Mouse (Mus musculus): ENCODE measurements around the gene Tmem151a. TPM values are rescaled to one million over a fixed set of nuclear protein-coding genes. Genes with fewer than 3 reads are reported as not detected.

Gene Tmem151a
- polyA plus RNA-seq, 1 experiment from 2014 or later: 4.4 TPM

GRCm38 (mm10) chr19:5026111-5026510, 59.2 kb downstream of the Tmem151a start:
- H3K4me2 ChIP-seq (replicated peaks): no peak overlapping the region
- 90% methylated on average over 8 of the region's 8 CpGs for WGBS
- no peak for ATAC-seq

GRCm38 (mm10) chr19:5023621-5024479, 61.5 kb downstream of the Tmem151a start, which contains the start of gene Slc29a2:
Gene Slc29a2, plus strand, starts transcription at chr19:5023860.
- Histone ChIP-seq H3K36me3 (peaks cover 23% of the 10 kb centered on the region), H3K4me1 (replicated peaks) (peaks cover 11% of the 10 kb centered on the region), H3K27ac (peak within 1 kb of the TSS; percentile 90), H3K27me3 (no peaks in the 10 kb centered on the region), H3K4me2 (replicated peaks) (peak within 1 kb of the TSS; percentile 87), H3K4me3 (replicated peaks) (peak within 1 kb of the TSS; percentile 66), H3K9ac (replicated peaks) (peak within 1 kb of the TSS; percentile 79), H3K9me3 (no peaks in the 10 kb centered on the region)
- under 1% methylated on average over 62 of the region's 62 CpGs for WGBS
- ATAC-seq: peak; percentile 95

More at GRCm38 (mm10) chr19:5026111-5026510, 59.2 kb downstream of the Tmem151a start:
- Histone ChIP-seq H3K9ac (replicated peaks) (no peak overlapping the region; the same call in 1 of the 2 replicates), H3K4me1 (replicated peaks) (peaks cover 11% of the 10 kb centered on the region), H3K9me3 (no peaks in the 10 kb centered on the region), H3K27me3 (no peaks in the 10 kb centered on the region), H3K36me3 (peaks cover 46% of the 10 kb centered on the region), H3K4me3 (replicated peaks) (no peak overlapping the region), H3K27ac (no peak overlapping the region)

- no peak overlapping the region for H3K4me2 ChIP-seq (replicated peaks)
- no peak for ATAC-seq
- H3K9ac ChIP-seq (replicated peaks): no peak overlapping the region
- no peak overlapping the region for H3K4me3 ChIP-seq (replicated peaks)
- 0 out of 2 replicates have a peak, but pooled peaks cover 4% of the 10 kb centered on the region for H3K36me3 ChIP-seq
- peaks cover 11% of the 10 kb centered on the region for H3K4me1 ChIP-seq (replicated peaks)
- no peaks in the 10 kb centered on the region; the same call in 1 of the 2 replicates for H3K27me3 ChIP-seq
- 88% methylated on average over 2 of the region's 2 CpGs for WGBS
- H3K27ac ChIP-seq: no peak overlapping the region
- no peaks in the 10 kb centered on the region for H3K9me3 ChIP-seq
These were observed 63.9 kb downstream of the Tmem151a start for GRCm38 (mm10) chr19:5021416-5021815.

Other genes with a start within 250 kb of the Tmem151a start
- 37.9 and 40.2 TPM in 2 replicates for gene Ccs, start 246.2 kb downstream of the Tmem151a start, polyA plus RNA-seq (2015; fragmentation: Nextera tagmentation; extraction: Ambion mirVana)
- gene Ccdc87, start 246.2 kb downstream of the Tmem151a start, polyA plus RNA-seq (2015; fragmentation: Nextera tagmentation; extraction: Ambion mirVana): 0.30 and 0.36 TPM in 2 replicates
- 59.0 and 67.5 TPM in 2 replicates for gene Ctsf, start 230.4 kb downstream of the Tmem151a start, polyA plus RNA-seq (2015; fragmentation: Nextera tagmentation; extraction: Ambion mirVana)
- gene Actn3, start 207.6 kb downstream of the Tmem151a start, polyA plus RNA-seq (2015; fragmentation: Nextera tagmentation; extraction: Ambion mirVana): 1.2 and 1.4 TPM in 2 replicates
- gene Zdhhc24, start 206.9 kb downstream of the Tmem151a start, polyA plus RNA-seq (2015; fragmentation: Nextera tagmentation; extraction: Ambion mirVana): 22.7 and 24.1 TPM in 2 replicates
- 12.6 and 12.8 TPM in 2 replicates for gene Bbs1, start 178.9 kb downstream of the Tmem151a start, polyA plus RNA-seq (2015; fragmentation: Nextera tagmentation; extraction: Ambion mirVana)
- gene Dpp3, start 157.2 kb downstream of the Tmem151a start, polyA plus RNA-seq (2015; fragmentation: Nextera tagmentation; extraction: Ambion mirVana): 143 TPM in 2 replicates
- gene Peli3, start 142.4 kb downstream of the Tmem151a start, polyA plus RNA-seq (2015; fragmentation: Nextera tagmentation; extraction: Ambion mirVana): 8.8 and 10.8 TPM in 2 replicates
- 111 and 113 TPM in 2 replicates for gene Mrpl11, start 123.4 kb downstream of the Tmem151a start, polyA plus RNA-seq (2015; fragmentation: Nextera tagmentation; extraction: Ambion mirVana)
- gene Npas4, start 95.2 kb downstream of the Tmem151a start, polyA plus RNA-seq (2015; fragmentation: Nextera tagmentation; extraction: Ambion mirVana): 0.31 and 0.32 TPM in 2 replicates
- 7.8 TPM in 2 replicates for gene Slc29a2, start 61.7 kb downstream of the Tmem151a start, polyA plus RNA-seq (2015; fragmentation: Nextera tagmentation; extraction: Ambion mirVana)
- 52.9 and 54.3 TPM in 2 replicates for gene B4gat1, start 46.7 kb downstream of the Tmem151a start, polyA plus RNA-seq (2015; fragmentation: Nextera tagmentation; extraction: Ambion mirVana)
- gene AC124502.3, start 46.6 kb downstream of the Tmem151a start, polyA plus RNA-seq (2015; fragmentation: Nextera tagmentation; extraction: Ambion mirVana): 3.9 and 4.3 TPM in 2 replicates
- gene Brms1, start 44.2 kb downstream of the Tmem151a start, polyA plus RNA-seq (2015; fragmentation: Nextera tagmentation; extraction: Ambion mirVana): 52.6 and 58.9 TPM in 2 replicates
- gene Rin1, start 35.0 kb downstream of the Tmem151a start, polyA plus RNA-seq (2015; fragmentation: Nextera tagmentation; extraction: Ambion mirVana): 1.3 and 2.1 TPM in 2 replicates
- 11.0 and 15.2 TPM in 2 replicates for gene Cd248, start 17.5 kb downstream of the Tmem151a start, polyA plus RNA-seq (2015; fragmentation: Nextera tagmentation; extraction: Ambion mirVana)
- gene Yif1a, start 3.0 kb upstream of the Tmem151a start, polyA plus RNA-seq (2015; fragmentation: Nextera tagmentation; extraction: Ambion mirVana): 57.1 and 59.0 TPM in 2 replicates
- gene Cnih2, start 13.0 kb upstream of the Tmem151a start, polyA plus RNA-seq (2015; fragmentation: Nextera tagmentation; extraction: Ambion mirVana): 321 and 357 TPM in 2 replicates
- 238 and 242 TPM in 2 replicates for gene Rab1b, start 21.5 kb upstream of the Tmem151a start, polyA plus RNA-seq (2015; fragmentation: Nextera tagmentation; extraction: Ambion mirVana)
- 63.1 and 69.0 TPM in 2 replicates for gene Klc2, start 33.0 kb upstream of the Tmem151a start, polyA plus RNA-seq (2015; fragmentation: Nextera tagmentation; extraction: Ambion mirVana)
- 31.5 and 32.0 TPM in 2 replicates for gene Pacs1, start 187.6 kb upstream of the Tmem151a start, polyA plus RNA-seq (2015; fragmentation: Nextera tagmentation; extraction: Ambion mirVana)
- gene Sf3b2, start 209.9 kb upstream of the Tmem151a start, polyA plus RNA-seq (2015; fragmentation: Nextera tagmentation; extraction: Ambion mirVana): 399 and 419 TPM in 2 replicates
- gene Gal3st3, start 212.8 kb upstream of the Tmem151a start, polyA plus RNA-seq (2015; fragmentation: Nextera tagmentation; extraction: Ambion mirVana): 29.3 and 33.6 TPM in 2 replicates